Mouse (Mus musculus) ovary, postnatal 14 days (tissue): ENCODE data around the gene Adamts17.

Experiments used
- DNase-seq: peaks from one replicate; pipeline ENCODE4 v3.0.0; 2022; ENCODE audit warnings: low spot score

Adamts17 gene

GRCm38 (mm10) chr7:66839463-66840007, at the start of gene Adamts17:
Gene Adamts17, plus strand, starts transcription at chr7:66839735.
- DNase-seq, result peak; percentile 85

DNA sequence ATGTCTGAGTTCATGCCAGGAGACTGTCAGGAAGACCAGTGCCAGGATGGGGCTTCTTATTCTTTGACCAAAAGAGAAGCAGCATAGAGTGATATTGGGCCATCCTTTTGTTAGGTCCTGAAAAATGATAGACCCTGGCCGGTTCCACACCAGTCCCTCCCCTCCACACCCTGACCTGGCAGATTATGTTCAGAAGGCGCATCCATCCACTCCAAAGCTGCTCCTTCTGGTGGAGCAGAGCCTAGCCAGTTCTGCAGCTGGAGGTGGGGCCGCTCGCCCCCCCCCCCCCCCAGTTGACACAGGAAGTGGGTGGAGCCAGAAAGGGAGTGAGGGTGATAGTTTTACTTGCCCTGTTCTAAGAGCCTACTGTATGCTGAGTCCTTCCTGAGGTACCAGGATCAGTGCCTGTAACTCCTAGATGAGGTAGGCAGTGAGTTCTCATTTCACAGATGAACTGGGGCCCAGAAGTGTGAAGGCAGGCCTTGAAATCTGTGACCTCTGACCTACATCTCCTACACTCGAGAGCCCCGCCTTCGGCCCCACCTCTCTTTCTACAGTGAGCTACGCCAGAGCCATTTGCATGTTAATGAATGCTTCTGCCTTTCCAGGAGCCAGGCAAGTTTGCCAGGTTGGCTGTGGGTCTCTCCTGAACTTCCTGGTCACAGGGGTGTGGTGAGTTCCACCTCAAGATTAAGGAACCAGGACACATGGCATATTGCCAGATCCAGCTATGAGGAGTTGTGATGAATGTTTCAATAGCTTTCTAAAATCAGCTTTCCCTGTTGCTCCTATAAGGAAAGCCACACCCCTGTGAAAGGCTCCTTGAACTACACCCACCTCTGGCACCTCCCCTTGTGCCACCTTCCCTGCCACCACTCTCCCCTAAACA, 49.4 kb upstream of the Adamts17 start:
- no peak for DNase-seq

DNA sequence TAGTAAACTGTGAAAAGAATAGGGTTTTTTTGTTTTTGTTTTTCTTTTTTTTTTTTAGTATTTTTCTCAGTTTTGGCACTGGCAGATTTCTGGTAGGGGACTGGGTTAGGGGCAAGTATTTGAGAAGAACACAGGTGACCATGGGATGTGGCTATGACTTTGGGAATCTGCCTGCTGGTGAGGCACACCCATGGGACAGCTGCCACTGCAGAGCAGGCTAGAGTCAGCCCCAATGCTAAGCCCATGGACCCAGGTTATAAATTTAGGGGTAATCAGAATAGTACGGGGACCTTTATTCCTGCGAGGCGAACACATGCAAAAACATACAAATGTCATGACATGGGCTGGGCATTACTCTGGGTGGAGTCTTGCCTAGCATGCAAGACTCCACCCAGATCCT, 48.5 kb upstream of the Adamts17 start:
- DNase-seq, result no peak

- DNase-seq, result no peak
These were observed 42.6 kb upstream of the Adamts17 start for GRCm38 (mm10) chr7:66796909-66797308.

DNA sequence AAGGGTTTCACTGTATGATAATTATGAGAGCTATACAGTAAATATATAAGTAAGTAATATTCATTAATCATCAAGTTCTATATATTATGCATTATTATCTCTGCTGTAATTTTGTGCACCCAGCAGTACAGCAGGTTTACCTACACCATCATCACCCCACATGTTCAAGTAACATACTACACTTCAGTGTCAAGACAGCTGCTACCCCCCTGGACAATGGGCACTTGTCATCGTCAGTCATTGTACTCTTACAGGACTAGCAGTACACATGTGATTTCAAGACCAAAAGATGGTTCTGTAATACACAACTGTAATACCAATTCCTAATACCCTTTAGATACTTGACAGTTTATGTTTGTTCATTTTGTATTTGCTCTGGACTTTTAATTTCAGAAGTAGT, 42.2 kb upstream of the Adamts17 start:
- no peak for DNase-seq

DNA sequence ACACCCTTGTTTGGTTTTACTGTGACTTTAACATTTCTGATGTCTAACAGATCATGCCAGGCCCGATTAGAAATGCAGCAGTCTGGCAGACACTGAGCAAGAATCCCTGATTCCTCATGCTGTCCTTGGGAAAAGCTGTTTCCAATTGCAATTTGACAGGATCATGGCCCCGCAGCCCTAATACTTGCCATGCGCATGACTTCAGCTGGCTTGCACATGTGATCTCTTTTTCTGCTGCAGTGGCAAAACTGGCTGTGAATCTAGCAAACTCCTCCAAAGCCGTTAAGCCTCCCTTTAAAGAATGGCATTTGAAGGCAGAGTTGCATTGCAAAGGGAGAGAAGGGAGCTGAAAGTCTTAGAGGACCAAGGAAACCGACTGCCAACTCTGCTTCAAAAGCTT, 40.7 kb upstream of the Adamts17 start:
- DNase-seq, result no peak

DNA sequence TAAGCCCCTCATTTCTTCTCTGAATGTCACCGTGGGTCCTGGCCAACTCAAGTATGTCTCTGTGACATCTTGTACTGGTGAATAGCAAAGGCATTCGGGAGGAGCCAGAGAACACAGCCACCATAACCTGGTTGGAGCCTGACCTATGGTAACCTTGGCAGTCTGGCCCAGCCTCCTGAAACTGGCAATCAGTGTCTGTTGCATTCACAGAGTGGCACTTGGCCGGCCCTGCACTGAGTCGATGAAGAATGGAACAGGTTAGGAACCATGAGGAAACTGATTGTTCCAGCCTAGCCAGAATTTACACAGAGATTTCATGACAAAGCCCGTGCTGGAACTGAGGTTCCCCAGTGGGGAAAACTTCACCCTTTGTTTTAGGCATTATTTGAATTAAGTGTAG, 38.8 kb upstream of the Adamts17 start:
- DNase-seq, result no peak

DNA sequence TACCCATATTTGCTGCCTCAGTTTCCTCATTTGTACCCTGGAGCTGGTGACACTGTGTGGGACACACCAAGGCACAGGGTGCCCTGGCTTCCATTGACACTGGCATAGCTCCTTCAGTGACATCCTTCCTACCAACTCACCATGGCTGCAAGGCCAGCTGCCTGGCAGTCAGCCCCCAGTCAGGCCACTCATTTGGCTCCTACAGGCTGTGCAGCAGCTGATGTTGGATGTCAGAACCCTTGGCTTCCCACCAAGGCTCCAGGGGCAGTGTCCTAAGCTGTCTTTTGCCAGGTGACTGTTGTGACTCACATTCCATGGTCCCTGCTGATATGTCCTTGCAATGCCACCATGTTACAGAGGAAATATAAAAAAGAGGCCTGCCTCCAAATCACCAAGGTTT, 37.8 kb upstream of the Adamts17 start:
- no peak for DNase-seq

GRCm38 (mm10) chr7:66803798-66804197, 35.7 kb upstream of the Adamts17 start:
- DNase-seq, result no peak

DNA sequence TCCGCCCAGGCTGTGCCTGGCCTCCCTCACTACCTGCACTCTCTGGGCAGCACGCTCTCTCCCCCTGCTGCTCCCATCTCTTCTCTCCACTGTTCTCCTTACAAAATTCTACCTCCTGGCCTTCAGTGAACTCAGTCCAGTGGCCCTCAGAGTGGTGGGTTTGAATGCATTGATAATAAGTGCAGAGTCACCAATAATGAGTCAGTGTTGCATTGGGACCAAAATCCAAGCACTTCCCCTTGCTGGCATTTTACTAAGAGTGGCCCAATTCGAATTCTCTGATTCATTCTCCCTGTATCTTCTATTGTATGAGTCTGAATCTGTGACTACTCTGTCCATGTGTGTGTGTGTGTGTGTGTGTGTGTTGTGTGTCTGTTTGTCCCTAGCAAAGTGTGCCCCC, 32.7 kb upstream of the Adamts17 start:
- DNase-seq, result no peak

DNA sequence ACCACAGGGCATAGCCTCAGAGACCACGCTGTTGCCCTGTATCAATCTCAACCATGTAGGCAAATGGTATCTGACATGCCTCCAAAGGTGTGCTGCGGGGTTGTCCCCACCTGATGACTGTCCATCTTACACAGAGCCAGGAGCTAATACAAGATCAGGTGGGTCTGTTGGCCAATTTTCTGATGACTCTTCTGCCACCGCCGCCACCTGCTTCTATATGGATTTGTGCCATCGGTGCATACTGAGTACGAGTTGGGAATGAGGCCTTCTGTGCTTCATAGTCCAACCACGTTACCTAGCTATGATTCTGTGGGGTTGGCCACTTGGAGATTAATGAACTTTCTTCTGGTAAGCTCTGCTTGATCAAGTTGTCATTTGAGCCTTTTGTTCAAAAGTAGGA, 29.1 kb upstream of the Adamts17 start:
- no peak for DNase-seq

DNA sequence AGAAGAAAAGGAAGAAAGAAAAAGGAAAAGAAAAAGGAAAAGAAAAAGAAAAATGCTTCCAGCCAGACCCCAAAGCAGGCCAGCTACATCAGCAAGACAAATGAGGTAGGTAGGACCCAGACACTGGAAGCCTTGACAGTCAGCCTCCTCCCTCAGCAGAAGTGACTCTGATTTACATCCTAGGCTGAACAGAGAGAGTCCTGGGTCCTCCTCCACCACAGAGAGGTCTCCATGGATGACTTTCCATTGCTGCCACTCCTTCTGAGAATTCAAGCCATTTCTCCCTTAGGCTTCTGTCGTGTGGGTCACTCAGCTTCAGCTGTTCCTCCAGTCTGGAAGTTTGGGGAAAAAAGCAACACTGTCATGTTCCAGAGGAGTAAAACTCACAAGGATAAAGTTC, 28.2 kb upstream of the Adamts17 start:
- no peak for DNase-seq

GRCm38 (mm10) chr7:66812289-66812688, 27.2 kb upstream of the Adamts17 start:
- DNase-seq, result no peak

- DNase-seq, result no peak
These were observed 26.8 kb upstream of the Adamts17 start for GRCm38 (mm10) chr7:66812737-66813136.

DNA sequence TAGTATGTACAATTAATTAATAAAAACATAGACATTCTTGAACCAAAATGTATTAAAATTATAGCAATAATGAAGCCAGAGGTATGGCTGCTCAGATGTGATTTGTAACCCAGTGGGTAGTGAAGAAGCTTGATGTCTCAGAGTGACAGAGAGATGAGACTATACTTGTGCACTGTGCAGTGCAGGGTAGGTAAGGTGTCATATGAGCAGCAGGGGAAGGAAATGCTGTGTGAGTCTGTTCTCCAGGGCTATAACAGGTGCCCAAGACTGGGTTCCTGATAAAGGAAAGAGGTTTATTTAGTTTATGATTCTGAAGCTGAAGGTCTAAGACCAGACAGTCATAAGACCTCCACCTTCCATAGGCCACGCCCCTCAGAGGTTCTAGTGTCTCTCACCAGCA, 26.4 kb upstream of the Adamts17 start:
- DNase-seq, result no peak

DNA sequence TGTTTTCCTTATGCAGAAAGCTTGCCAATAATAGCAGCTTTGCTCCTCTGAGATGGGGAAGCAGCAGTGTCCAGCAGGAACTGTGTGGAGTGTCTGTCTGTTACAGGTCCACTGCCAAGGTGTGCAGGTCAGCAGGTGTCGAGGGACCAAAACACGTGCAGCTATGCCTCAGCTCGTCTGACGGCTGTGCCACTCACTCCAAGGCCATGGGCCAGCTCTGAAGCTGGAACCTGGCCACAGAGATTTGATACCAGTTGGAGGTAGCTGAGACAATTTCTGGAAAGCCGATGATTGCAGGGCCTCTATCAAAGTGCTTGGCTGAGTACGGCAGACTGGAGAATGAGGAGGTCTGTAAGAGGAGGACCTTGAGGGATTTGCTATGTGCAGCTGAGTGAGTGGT, 24.0 kb upstream of the Adamts17 start:
- no peak for DNase-seq

- DNase-seq, result peak; percentile 46
These were observed 19.5 kb upstream of the Adamts17 start for GRCm38 (mm10) chr7:66820034-66820433.

DNA sequence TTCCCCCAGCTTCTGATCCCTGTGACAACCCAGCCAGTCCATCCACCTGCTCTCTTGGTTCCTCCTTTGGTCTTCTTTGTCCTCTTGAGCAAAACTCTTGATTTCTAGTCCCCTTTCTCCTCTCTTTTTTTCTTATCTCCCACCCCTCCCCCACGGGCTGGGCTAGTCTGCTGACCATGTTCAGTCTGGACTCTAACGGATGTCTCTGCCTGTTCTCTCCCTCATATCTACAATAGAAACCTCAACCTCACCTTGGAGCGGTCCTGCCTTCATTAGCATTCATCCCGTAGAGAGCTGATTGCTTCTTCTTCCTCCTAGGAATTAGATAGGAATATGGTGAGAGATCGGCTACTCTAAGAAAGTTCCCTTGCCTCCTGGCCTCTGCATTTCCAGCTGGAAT, 8.7 kb upstream of the Adamts17 start:
- DNase-seq, result no peak

DNA sequence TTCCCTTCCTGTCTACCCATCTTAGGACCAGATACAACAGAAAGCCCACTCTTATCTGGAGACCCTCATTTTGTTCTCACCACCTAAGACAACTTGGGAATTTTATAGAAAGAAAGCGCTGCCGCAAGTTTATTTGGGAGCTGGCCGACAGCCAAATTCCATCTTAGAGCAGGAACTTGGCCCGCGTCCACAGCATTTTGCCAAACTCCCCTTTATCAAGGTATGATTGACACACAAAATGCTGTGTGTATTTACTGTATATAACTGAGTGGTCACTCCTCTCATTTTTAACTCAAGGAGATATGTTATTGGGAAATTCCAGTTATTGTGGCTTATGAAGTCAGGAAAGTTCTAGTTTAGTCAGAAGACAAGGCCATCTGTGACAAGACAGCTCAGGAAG, 8.2 kb upstream of the Adamts17 start:
- peak; percentile 41 for DNase-seq

- DNase-seq, result peak; percentile 30
These were observed 629 bp downstream of the Adamts17 start for GRCm38 (mm10) chr7:66840008-66840719.

- no peak for DNase-seq
These were observed 1.6 kb downstream of the Adamts17 start for GRCm38 (mm10) chr7:66841165-66841564.

- DNase-seq, result peak; percentile 88
These were observed 2.5 kb downstream of the Adamts17 start for GRCm38 (mm10) chr7:66842021-66842420.

GRCm38 (mm10) chr7:66843846-66844245, 4.3 kb downstream of the Adamts17 start:
- DNase-seq, result no peak
